Mouse (Mus musculus) intestine, postnatal 0 days (tissue): ENCODE results near the gene Fgfr1op. TPM values are rescaled to one million over a fixed set of nuclear protein-coding genes. Genes with fewer than 3 reads are reported as not detected.

Source experiments
- ATAC-seq: fragments of 200-750 bp; cut with Nextera tagmentation; 2 replicates; pipeline ENCODE4 v1.8.0; 2017; ENCODE audit warnings: mild to moderate bottlenecking, moderate TSS enrichment, moderate library complexity
- H3K27ac ChIP-seq: fragments of 300-500 bp; sonication (generic); 2 replicates; pipeline ENCODE4 v1.5.1; 2014; ENCODE audit warnings: mild to moderate bottlenecking, low read depth, low read length, moderate library complexity
- H3K27me3 ChIP-seq: fragments of 300-500 bp; sonication (generic); replicated peaks from 2 replicates; pipeline ENCODE4 v1.6.1; 2014; ENCODE audit warnings: low read length, mixed read lengths; ENCODE audit not compliant: control insufficient read depth, insufficient read depth
- H3K36me3 ChIP-seq: fragments of 300-500 bp; sonication (generic); 2 replicates; pipeline ENCODE4 v1.6.1; 2014; ENCODE audit warnings: mild to moderate bottlenecking, moderate library complexity; ENCODE audit not compliant: control insufficient read depth, insufficient read depth
- H3K4me1 ChIP-seq: fragments of 300-500 bp; sonication (generic); replicated peaks from 2 replicates; pipeline ENCODE4 v1.6.1; 2014; ENCODE audit warnings: antibody characterized with exemption, low read length, mixed read lengths; ENCODE audit not compliant: control insufficient read depth, insufficient read depth
- H3K4me2 ChIP-seq: fragments of 300-500 bp; sonication (generic); replicated peaks from 2 replicates; pipeline ENCODE4 v1.6.1; 2014; ENCODE audit warnings: low read depth, mild to moderate bottlenecking, moderate library complexity
- H3K4me3 ChIP-seq: fragments of 300-500 bp; sonication (generic); 2 replicates; pipeline ENCODE4 v1.5.1; 2014; ENCODE audit warnings: low read depth, low read length
- H3K9ac ChIP-seq: fragments of 300-500 bp; sonication (generic); 2 replicates; pipeline ENCODE4 v1.6.1; 2014; ENCODE audit warnings: mild to moderate bottlenecking, low read depth, low read length
- H3K9me3 ChIP-seq: fragments of 300-500 bp; sonication (generic); 2 replicates; pipeline ENCODE4 v1.6.1; 2016; ENCODE audit warnings: mixed run types; ENCODE audit not compliant: control insufficient read depth
- CTCF ChIP-seq: sonication (generic); IDR thresholded peaks from 2 replicates; pipeline ENCODE4 v1.5.1; 2016; ENCODE audit warnings: low read depth, mild to moderate bottlenecking, control low read depth, antibody characterized with exemption, moderate library complexity
- WGBS: fragments of 180-500 bp; shearing (Covaris S2); extraction: QIAGEN DNeasy Blood & Tissue Kit; methylation state at CpG from one replicate; pipeline ENCODE4 v1.1.7; 2014; 5-methylcytosine and 5-hydroxymethylcytosine counted together
- polyA plus RNA-seq: library from polyadenylated mRNA; unstranded; fragments of >200 nt; fragmentation: Nextera tagmentation; extraction: Ambion mirVana; gene quantifications from 2 replicates; pipeline ENCODE4 v1.2.1, GENCODE M21; 2015

Fgfr1op gene
- polyA plus RNA-seq, 1 experiment from 2014 or later, result 12.4 TPM

DNA sequence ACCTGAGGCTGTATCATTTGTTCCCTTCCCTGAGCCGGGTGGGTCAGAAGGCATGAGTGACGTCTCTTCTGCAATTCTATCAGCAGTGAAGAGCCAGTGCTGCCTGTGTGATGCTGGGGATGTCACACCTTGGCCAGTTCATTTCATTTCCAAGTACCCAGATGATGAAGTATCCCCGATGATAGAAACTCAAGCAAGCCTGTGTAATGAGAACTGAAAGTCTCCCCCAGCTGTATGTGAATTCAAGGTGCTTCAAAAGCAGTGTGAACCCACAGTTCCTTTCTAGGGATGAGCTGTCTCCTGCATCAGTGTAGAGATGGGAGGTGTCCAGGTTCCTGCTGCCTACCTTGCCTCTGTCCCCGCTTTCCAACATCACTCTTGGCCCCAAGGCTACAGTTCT lies 69.2 kb downstream of the Fgfr1op start:
- no peak overlapping the region for H3K4me2 ChIP-seq
- no peaks in the 10 kb centered on the region for H3K9me3 ChIP-seq
- H3K4me1 ChIP-seq, result no peaks in the 10 kb centered on the region
- 0 out of 2 replicates have a peak, but pooled peaks cover 8% of the 10 kb centered on the region for H3K27me3 ChIP-seq
- no peak for ATAC-seq
- H3K4me3 ChIP-seq, result no peak overlapping the region
- TF ChIP-seq CTCF, result no peak
- H3K36me3 ChIP-seq, result no peaks in the 10 kb centered on the region
- H3K9ac ChIP-seq, result no peak overlapping the region
- 84% methylated on average over 4 of the region's 4 CpGs for WGBS
- no peak overlapping the region for H3K27ac ChIP-seq

GRCm38 (mm10) chr17:8235743-8236142 lies 70.4 kb downstream of the Fgfr1op start, which contains the start of gene Ccr6:
Ccr6 (plus strand) TSS chr17:8236043.
- 0 out of 2 replicates have a peak, but pooled peaks cover 8% of the 10 kb centered on the region for H3K27me3 ChIP-seq
- no peak within 1 kb of the TSS for H3K27ac ChIP-seq
- no peak within 1 kb of the TSS for H3K4me2 ChIP-seq
- H3K36me3 ChIP-seq, result no peaks in the 10 kb centered on the region
- no peaks in the 10 kb centered on the region for H3K4me1 ChIP-seq
- TF ChIP-seq CTCF, result no peak
- no peak for ATAC-seq
- no peak within 1 kb of the TSS for H3K9ac ChIP-seq
- H3K9me3 ChIP-seq, result no peaks in the 10 kb centered on the region
- no peak within 1 kb of the TSS for H3K4me3 ChIP-seq
- 78% methylated on average over 3 of the region's 3 CpGs for WGBS

DNA sequence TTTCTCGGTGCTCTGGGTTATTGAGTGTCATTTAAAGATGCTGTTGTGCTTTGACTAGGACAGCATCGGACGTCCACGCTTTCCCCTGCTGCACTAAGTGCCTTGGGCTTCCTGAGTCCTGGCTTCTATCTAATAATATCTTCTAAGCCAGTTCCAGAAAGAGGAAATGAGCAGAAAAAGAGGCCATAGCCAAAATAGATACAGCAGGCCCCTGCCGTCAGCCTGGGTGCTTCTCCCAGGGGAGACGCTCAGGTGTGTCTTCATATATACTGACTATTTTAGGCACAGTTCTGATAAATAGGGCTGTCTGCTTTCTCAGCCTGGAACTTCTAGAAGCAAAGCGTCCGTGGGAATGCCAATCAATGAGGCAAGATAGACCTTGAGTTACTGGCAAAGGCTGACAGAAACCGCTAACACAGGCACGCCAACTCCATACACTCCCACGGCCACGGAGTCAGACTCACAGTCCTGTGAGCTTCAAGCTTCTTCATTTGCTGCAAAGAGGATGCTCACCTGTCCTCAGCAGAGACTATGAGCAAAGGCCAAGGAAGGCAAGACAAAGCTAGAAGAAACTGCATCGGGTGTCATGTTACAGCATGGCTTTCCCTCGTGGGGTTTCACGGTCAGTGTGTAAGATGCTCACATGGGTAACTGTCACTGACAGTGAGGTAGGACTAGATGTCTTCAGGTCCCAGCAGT lies 72.9 kb downstream of the Fgfr1op start:
- Histone ChIP-seq H3K27ac (no peak overlapping the region), H3K9me3 (no peaks in the 10 kb centered on the region), H3K9ac (no peak overlapping the region), H3K4me1 (no peaks in the 10 kb centered on the region), H3K27me3 (0 out of 2 replicates have a peak, but pooled peaks cover 8% of the 10 kb centered on the region), H3K4me2 (no peak overlapping the region), H3K4me3 (no peak overlapping the region), H3K36me3 (no peaks in the 10 kb centered on the region)
- ATAC-seq, result no peak
- 73% methylated on average over 15 of the region's 15 CpGs for WGBS
- no peak for TF ChIP-seq CTCF

GRCm38 (mm10) chr17:8239561-8239960 lies 74.3 kb downstream of the Fgfr1op start:
- 69% methylated on average over 3 of the region's 3 CpGs for WGBS

DNA sequence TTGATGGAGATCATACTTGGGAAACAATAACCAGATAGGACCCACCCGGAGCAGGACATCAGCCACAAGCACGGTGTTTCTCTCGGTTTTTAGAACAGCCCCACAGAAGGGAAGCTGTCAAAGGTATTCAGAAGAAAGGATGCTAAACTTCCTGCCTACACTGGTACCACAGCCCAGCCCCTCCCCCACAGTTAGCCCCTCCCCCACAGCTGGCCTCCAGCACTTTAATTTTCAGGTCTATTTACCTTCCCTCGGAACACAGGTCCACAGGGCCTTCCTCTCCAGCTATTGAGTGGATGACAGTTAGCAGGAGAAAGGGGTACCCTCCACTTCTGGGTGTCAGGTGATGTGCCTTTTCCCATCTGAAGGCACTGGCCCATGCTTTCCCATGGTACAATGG lies 75.2 kb downstream of the Fgfr1op start:
- no peak for ATAC-seq
- Histone ChIP-seq H3K4me2 (no peak overlapping the region), H3K27ac (no peak overlapping the region), H3K36me3 (no peaks in the 10 kb centered on the region), H3K9ac (no peak overlapping the region), H3K9me3 (no peaks in the 10 kb centered on the region), H3K27me3 (0 out of 2 replicates have a peak, but pooled peaks cover 8% of the 10 kb centered on the region), H3K4me3 (no peak overlapping the region), H3K4me1 (no peaks in the 10 kb centered on the region)
- WGBS, result 56% methylated on average over 4 of the region's 4 CpGs
- no peak for TF ChIP-seq CTCF

More at GRCm38 (mm10) chr17:8239561-8239960, 74.3 kb downstream of the Fgfr1op start:
- Histone ChIP-seq H3K9ac (no peak overlapping the region), H3K27ac (no peak overlapping the region), H3K36me3 (no peaks in the 10 kb centered on the region), H3K27me3 (0 out of 2 replicates have a peak, but pooled peaks cover 8% of the 10 kb centered on the region), H3K4me1 (no peaks in the 10 kb centered on the region), H3K9me3 (no peaks in the 10 kb centered on the region), H3K4me2 (no peak overlapping the region), H3K4me3 (no peak overlapping the region)
- no peak for TF ChIP-seq CTCF
- ATAC-seq, result no peak

DNA sequence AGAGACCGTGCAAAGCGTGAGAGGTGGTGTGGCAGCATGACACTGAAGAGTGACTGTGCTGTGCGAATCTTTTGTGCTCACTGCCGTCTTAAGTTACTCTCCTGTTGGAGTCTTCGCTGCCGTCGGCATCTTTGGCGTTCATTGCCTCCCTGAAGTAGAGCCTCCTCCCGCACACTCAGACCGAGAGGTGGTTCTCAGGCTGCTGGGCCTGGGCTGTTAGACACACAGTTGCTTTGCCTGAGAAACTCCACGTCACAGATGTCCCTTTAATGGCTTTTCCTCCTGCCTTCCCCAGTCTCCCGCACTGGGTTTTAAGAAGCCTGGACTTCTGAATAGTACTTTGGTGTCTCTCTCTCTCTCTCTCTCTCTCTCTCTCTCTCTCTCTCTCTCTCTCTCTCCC lies 76.3 kb downstream of the Fgfr1op start:
- no peak overlapping the region for H3K4me2 ChIP-seq
- 0 out of 2 replicates have a peak, but pooled peaks cover under 1% of the 10 kb centered on the region for H3K27me3 ChIP-seq
- no peak overlapping the region for H3K9ac ChIP-seq
- no peak for ATAC-seq
- H3K4me1 ChIP-seq, result no peaks in the 10 kb centered on the region
- no peak for TF ChIP-seq CTCF
- no peak overlapping the region for H3K27ac ChIP-seq
- no peaks in the 10 kb centered on the region for H3K36me3 ChIP-seq
- H3K9me3 ChIP-seq, result no peaks in the 10 kb centered on the region
- 84% methylated on average over 12 of the region's 12 CpGs for WGBS
- H3K4me3 ChIP-seq, result no peak overlapping the region
